Mouse (Mus musculus) cerebellum, postnatal 4 days (tissue): ENCODE measurements around the gene Pus7l.

Experiments used
- DNase-seq, 2 experiments: peaks; one replicate each; pipeline ENCODE4 v3.0.0; 2022; ENCODE audit warnings: low spot score in 2 of 2, mixed read lengths in 1 of 2

The Pus7l gene

GRCm38 (mm10) chr15:94543409-94544051 lies at the start of gene Pus7l, which contains the start of gene Irak4:
Gene Pus7l, minus strand, starts transcription at chr15:94543547.
Gene Irak4, plus strand, starts transcription at chr15:94543643.
- peak; percentile 77 to 86 for DNase-seq

GRCm38 (mm10) chr15:94591356-94591755 lies 48.0 kb upstream of the Pus7l start:
- DNase-seq = no peak

DNA sequence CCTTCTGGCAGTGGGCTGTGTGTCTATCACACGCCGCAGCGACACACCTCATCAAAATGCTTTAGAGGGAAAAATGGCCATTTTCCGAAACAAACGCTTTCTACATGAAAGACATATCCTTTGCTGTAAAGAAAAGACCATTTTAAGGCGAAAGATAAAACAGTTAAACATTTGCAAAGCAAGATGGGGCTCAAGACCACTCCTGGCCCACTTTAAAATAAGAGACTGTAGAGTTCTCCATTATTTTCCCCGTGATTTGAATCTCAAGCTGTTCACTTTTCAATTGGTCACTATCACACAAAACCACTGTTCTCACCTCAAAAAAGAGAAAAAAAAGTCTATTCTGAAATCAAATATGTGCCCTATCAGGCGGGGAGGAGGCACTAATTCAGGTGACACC lies 46.7 kb upstream of the Pus7l start:
- no peak for DNase-seq

DNA sequence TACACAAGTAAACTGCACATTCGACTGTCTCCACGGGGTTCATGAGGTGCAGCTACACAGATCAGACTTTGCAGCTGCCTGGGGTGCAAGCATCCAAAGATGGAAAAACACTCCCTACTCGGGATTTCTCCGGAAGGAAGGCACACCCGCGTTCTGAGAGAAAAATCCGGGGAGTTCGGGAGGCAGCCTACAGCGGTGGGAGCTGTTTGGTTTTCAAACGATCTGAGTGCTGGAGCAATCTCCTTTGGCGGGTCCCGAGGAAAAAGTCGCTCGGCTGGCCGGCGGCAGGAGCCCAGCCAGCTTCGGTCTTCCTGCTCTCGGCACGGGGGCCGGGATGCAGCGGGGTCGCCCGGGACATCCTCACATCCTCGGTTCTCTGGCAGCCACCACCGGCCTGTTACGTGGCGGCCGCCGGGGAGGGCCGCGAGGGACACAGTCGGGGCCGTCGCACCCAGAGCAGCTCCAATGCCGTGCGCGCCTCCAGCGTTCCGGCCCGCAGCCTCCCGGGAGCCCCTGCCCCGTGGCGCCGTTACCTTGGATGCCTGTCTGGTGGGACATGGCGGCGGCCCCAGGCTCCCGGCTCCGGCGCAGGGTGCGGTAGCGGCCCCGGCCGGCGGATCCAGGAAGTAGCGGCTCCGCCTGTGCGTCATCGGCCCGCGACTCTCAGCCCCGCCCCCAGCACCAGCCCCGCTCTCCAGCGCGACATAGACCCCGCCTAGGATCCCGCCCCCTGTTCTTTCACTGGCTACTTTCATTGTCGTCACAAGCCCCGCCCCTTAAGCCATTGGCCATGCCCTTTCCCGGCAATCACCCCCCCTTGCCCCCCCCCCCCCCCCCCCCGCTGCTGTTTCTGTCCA lies 46.1 kb upstream of the Pus7l start, which contains the start of gene Twf1:
Twf1 (minus strand) TSS at position 671 of the 857 bp plus-strand sequence.
- DNase-seq = peak; percentile 98

DNA sequence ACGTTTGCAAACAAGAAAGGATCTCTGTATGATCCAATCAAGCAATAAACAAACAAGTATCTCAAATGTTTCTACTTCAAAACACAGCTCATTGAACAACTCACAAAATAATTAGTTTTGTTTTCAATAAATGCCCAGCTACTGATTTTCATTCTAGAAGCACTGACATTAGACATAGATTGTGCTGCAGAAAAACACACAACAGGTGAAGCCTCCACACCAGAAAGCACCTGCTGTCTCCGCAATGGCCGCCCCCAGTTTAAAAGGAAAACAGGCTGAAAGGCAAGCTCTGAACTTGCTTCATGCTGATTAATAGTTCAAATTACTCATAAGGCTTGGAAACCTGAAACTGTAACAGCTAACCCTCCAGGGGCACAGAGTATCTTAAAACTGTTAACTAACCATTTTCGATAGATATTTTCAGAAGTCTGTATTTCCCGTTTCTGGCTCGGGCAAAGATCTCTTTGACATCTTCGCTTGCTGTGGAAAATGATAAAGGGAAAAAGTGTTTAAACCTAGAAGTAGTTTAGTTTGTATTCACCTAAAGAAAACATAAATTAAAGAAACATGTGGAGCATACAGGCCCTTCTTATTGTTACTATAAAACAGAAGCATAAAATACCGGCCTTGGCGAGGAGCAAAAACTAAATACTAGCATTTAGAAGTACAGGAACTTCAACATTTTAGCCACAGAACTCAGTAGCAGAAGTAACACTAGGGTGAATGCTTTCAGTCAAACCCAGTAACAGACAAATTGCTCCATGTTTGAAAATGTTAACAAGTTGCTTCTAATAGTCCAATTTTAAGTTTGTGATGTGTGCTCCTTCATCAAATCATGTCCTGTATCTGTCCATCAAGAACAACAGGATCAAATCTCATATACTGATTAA lies 44.7 kb upstream of the Pus7l start:
- no peak for DNase-seq

DNA sequence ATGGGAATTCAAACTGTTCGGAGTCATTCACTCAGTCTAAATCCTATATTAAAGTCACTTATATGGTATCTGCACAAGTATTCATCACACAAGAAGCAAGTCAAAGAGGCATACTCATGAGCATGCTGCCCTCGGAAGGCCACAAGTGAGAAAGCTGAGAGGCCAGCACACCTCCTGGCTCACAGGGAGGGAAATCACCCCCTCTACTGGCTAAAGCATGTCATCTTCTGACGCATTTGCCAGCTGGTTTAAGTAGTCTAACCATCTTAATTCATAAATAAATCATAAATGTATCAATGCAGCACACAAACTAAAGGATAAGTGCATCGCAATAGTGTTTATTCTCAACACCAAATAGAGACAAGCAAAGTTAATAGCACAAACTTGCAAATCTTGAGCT lies 41.4 kb upstream of the Pus7l start:
- DNase-seq = no peak

DNA sequence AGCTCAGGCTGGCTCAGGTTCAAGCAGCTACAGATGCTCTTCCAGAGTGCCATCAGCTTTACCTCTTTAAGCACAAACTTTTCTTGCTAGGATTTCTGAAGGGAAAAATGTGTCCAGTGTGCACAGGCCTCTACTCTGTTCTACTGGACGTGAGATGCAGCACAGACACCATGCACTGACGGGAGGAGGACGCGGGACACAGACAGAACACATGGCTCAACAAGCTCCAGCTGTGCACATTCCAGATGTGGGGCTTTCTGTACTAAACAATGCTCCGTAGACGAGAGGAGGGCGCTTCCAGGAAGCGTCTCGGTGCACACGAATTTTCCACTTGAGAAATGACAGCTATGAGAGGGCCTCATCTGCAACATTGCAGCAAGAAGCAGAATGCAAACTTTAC lies 39.8 kb upstream of the Pus7l start:
- DNase-seq = no peak

DNA sequence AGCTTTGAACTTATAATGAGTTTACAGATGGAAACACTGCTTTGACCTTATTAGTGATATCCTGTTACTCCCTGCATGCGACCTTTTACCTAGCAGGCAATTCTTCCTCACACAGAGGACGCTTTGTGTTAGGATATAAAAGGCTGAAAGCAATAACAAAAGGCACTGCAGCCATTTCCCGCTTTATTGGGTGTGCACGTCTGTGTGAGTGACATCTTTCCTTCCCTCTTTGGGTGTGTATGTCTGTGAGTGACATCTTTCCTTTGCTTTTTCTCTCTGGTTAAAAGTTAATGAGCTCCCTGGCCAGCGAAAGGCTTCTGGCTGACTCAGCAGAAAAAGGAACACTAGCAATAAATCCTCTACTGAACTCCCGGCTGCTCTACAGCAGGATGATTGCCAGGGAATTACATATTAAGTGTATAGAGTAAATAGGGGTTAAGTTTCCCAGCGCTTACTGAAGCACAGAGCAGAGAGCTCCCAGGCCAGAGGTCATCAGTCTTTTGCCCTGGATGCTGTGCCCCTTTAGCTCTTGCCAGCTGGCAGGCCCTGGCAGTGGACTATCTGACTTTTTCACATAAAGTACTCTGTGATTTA lies 38.8 kb upstream of the Pus7l start:
- no peak for DNase-seq

GRCm38 (mm10) chr15:94574566-94575268 lies 31.4 kb upstream of the Pus7l start:
- no peak for DNase-seq

DNA sequence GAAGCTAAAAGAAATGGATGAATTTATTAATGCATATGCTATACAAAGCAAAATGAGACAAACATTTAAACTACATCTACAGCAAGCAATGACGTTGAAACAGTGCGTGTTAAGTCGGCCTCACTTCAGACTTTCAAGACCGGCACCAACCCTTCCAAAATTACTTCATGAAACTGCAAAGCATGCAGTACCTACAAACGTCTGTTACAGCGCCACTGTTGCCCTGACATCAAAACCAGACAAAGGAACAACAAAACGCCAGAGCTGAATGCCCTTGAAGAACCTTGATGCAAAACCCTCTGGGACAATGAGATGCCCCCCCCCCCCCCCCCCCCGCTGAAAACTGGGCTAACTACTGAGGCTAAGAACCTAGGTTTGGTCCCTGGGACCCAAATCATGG lies 29.4 kb upstream of the Pus7l start:
- DNase-seq = no peak

DNA sequence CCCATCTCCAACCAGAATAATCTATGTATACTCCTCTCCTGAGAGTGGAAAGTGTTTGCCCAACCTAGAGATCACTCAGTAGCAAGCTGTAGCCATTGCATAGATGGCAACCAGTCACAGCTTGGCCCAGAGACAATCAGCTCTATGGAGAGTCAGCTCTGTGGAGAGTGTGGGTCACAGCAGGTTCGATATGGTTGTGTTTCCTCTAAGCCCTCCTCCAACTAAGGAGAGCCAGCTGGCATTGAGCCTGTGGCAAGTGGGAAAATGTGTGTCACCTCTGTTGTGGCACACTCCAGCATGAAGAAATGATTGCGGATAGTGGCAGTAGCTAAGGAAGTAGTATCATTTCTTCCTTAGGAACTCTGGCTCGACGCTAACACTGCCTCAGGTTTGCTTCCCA lies 28.2 kb upstream of the Pus7l start:
- DNase-seq = no peak

- no peak for DNase-seq
Measured at GRCm38 (mm10) chr15:94568496-94569182, 25.3 kb upstream of the Pus7l start.

DNA sequence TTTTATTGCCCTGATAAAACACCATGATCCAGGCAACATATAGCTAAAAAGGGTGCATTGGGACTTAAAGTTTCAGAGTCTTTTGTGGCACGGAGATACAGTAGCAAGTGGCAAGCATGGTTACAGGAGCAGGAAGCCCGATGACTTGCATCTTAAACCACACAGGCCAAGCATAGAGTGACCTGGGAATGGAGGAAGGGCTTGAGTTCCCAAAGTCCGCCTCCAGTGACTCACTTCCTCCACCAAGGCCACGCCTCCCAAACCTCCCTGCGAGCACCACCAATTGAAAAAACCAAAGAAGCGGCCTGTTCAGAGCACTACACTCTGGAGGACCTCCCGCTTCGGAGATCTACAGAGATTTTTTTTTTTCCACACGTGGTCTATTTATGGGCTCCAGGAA lies 22.5 kb upstream of the Pus7l start:
- no peak for DNase-seq

- DNase-seq = no peak
Measured at GRCm38 (mm10) chr15:94564909-94565308, 21.6 kb upstream of the Pus7l start.

GRCm38 (mm10) chr15:94558895-94559656 lies 15.7 kb upstream of the Pus7l start:
- DNase-seq = no peak

DNA sequence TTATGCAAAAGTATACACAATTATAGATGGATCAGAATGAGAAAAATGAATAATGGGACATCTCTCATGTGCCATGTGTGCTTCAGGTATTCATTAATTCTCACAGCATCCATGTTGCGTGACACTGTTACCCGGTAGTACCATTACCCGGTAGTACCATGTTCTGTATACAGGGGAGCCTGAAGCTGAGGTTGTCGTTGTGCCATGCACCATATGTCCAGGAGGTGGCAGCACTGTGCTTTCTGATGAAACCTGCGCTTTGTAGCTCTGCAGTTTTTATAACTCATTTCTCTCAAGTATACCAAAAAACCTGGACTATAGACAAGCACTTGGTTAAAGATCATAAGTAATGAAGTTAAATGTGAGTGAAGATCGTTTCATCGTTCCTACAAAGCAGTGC lies 14.1 kb upstream of the Pus7l start:
- peak; percentile 82 to 92 for DNase-seq

DNA sequence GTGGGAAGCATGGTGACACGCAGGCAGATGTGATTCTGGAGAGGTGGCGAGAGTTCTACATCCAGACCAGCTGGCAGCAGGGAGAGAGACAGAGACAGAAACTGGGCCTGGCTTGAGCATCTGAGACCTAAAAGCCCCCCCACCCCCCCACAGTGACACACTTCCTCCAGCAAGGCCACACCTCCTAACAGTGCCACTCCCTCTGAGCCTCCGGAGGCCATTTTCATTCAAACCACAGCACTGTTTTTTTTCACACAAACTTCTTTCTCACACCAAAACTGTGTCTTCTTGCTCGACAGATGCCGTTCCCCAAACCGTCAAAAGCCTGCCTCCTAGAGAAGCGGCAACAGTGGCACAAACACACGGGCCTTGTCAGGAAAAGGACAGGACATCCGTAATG lies 10.2 kb upstream of the Pus7l start:
- no peak for DNase-seq

GRCm38 (mm10) chr15:94544844-94545243 lies 1.5 kb upstream of the Pus7l start:
- DNase-seq = no peak

DNA sequence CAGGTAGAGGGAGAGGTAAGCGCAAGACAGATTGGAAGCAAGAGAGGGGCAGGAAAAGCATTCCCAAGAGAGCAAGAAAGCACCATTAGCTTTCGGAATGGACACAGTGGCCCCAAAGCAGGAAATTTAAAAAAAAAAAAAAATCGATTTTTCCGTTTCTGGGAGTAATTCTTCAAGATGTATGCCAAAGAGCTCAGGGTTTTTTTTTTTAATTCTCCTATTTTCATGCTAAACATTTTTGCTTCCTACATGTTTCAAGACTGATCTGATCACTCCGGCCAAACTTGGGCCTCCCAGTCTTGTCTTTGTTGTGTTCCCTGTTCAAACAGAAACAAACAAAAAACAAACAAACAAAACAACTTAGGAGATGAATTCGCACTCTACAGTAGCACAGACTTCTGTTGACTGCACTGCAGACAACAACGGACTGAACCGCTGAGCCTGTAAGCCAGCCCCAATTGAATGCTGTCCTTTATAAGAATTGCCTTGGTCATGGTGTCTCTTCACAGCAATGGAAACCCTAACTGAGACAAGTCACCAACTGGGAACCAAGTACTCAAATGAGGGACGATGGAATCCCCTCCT lies 797 bp upstream of the Pus7l start:
- DNase-seq = no peak
